Mouse (Mus musculus): ENCODE measurements around the gene Man2b2.

Gene Man2b2

GRCm38 (mm10) chr5:36769603-36770002, 60.9 kb downstream of the Man2b2 start:
- no peak for DNase-seq (ENCODE audit: low read depth, low spot score)

GRCm38 (mm10) chr5:36766958-36767703, 63.3 kb downstream of the Man2b2 start:
- DNase-seq (ENCODE audit: low read depth, low spot score), result peak; percentile 45

GRCm38 (mm10) chr5:36759848-36760247, 70.6 kb downstream of the Man2b2 start:
- DNase-seq (ENCODE audit: low read depth, low spot score), result no peak

- no peak for DNase-seq (ENCODE audit: low read depth, low spot score)
These were observed 73.4 kb downstream of the Man2b2 start for GRCm38 (mm10) chr5:36757033-36757432.
